Mouse (Mus musculus) cortical plate, adult 2 months (tissue): ENCODE results near the gene Pdpn. TPM values are rescaled to one million over a fixed set of nuclear protein-coding genes. Genes with fewer than 3 reads are reported as not detected.

ENCODE experiments used
- H3K27ac ChIP-seq: fragments of 200-500 bp; 2 replicates; pipeline ENCODE4 v1.5.1; 2012; ENCODE audit warnings: low read length, control low read depth, inconsistent platforms; ENCODE audit not compliant: insufficient read depth
- H3K4me1 ChIP-seq: fragments of 200-500 bp; 2 replicates; pipeline ENCODE4 v1.6.1; 2011; ENCODE audit warnings: low read length; ENCODE audit not compliant: control insufficient read depth, insufficient read depth
- H3K4me3 ChIP-seq: fragments of 200-500 bp; 2 replicates; pipeline ENCODE4 v1.5.1; 2011; ENCODE audit warnings: mild to moderate bottlenecking, low read length, control low read depth; ENCODE audit not compliant: insufficient read depth
- CTCF ChIP-seq: fragments of 200-500 bp; IDR thresholded peaks from 2 replicates; pipeline ENCODE4 v1.5.1; 2011; ENCODE audit warnings: mild to moderate bottlenecking, control low read depth, low read length; ENCODE audit not compliant: insufficient read depth; ENCODE audit errors: extremely low read depth
- POLR2A ChIP-seq: fragments of 200-500 bp; IDR thresholded peaks from 2 replicates; pipeline ENCODE4 v1.6.1; 2011; ENCODE audit warnings: mild to moderate bottlenecking, low read length, control low read depth; ENCODE audit not compliant: insufficient read depth; ENCODE audit errors: extremely low read depth
- polyA plus RNA-seq: library from polyadenylated mRNA; depleted of rRNA; stranded (reverse); fragments of >200 nt; gene quantifications from 2 replicates; pipeline ENCODE4 v1.2.3, GENCODE M21; 2012; rRNA removed

Pdpn gene
- polyA plus RNA-seq, 1 experiment = 11.9 TPM

GRCm38 (mm10) chr4:143225886-143226285, 73.5 kb downstream of the Pdpn start:
- TF ChIP-seq POLR2A = no peak
- TF ChIP-seq CTCF = no peak
- Histone ChIP-seq H3K27ac (no peak overlapping the region), H3K4me1 (no peaks in the 10 kb centered on the region), H3K4me3 (no peak overlapping the region)

GRCm38 (mm10) chr4:143219316-143219751, 80.0 kb downstream of the Pdpn start:
- no peaks in the 10 kb centered on the region for H3K4me1 ChIP-seq
- 0 out of 2 replicates have a peak overlapping the region, but pooled peaks have one; percentile 3 for H3K4me3 ChIP-seq
- TF ChIP-seq CTCF (no peak), POLR2A (no peak)
- H3K27ac ChIP-seq = no peak overlapping the region

DNA sequence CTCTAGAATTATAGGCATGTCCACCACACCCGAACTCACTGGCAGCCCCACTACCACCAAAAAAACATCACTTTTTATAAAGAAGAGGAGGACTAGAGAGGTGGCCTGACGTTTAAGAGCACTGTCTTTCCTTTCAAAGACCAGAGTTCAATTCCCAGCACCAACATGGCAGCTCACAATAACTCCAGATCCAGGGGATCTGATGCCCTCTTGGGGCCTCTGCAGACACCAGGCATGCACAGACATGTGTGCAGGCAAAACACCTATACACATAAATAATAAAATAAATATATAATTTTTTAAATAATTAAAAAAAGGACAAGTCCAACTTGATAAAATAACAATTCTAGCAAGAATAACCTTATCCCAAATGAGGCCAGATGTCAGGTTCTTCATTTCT, 80.5 kb downstream of the Pdpn start:
- H3K27ac ChIP-seq = no peak overlapping the region
- no peak overlapping the region for H3K4me3 ChIP-seq
- H3K4me1 ChIP-seq = no peaks in the 10 kb centered on the region
- TF ChIP-seq CTCF (no peak), POLR2A (no peak)

Other genes starting within 250 kb of the Pdpn start
- gene Prdm2, start 86.6 kb downstream of the Pdpn start, polyA plus RNA-seq = 17.2 and 18.4 TPM in 2 replicates
- 2.3 and 3.0 TPM in 2 replicates for gene Lrrc38, start 50.2 kb upstream of the Pdpn start, polyA plus RNA-seq
- 0.06 TPM in 2 replicates for gene Pramel1, start 94.9 kb upstream of the Pdpn start, polyA plus RNA-seq
- gene Pramef8, start 112.9 kb upstream of the Pdpn start, polyA plus RNA-seq = 7.6 and 8.1 TPM in 2 replicates
- gene Oog4, start 150.8 kb upstream of the Pdpn start, polyA plus RNA-seq = not detected in 2 replicates
- not detected in 2 replicates for gene Gm13043, start 211.8 kb upstream of the Pdpn start, polyA plus RNA-seq
- gene Gm13040, start 236.4 kb upstream of the Pdpn start, polyA plus RNA-seq = not detected in 2 replicates